Mouse (Mus musculus) macrophage (primary cell): ENCODE measurements around the gene Gprin1. TPM values are rescaled to one million over a fixed set of nuclear protein-coding genes. Genes with fewer than 3 reads are reported as not detected.

Source experiments
- H3K27ac ChIP-seq: fragments of 350-480 bp; formaldehyde crosslinking; 2 replicates; pipeline ENCODE4 v1.9.0; 2021
- H3K36me3 ChIP-seq: fragments of 350-480 bp; formaldehyde crosslinking; 2 replicates; pipeline ENCODE4 v1.9.0; 2021; ENCODE audit errors: inconsistent target
- H3K4me3 ChIP-seq: fragments of 350-480 bp; formaldehyde crosslinking; 2 replicates; pipeline ENCODE4 v1.9.0; 2021; ENCODE audit errors: inconsistent target
- H3K79me2 ChIP-seq: fragments of 350-480 bp; formaldehyde crosslinking; 2 replicates; pipeline ENCODE4 v1.9.0; 2021; ENCODE audit errors: inconsistent target
- WGBS: methylation state at CpG from one replicate; pipeline ENCODE4 v1.1.7; 2026; ENCODE audit warnings: inconsistent platforms; ENCODE audit not compliant: missing documents; 5-methylcytosine and 5-hydroxymethylcytosine counted together
- polyA plus RNA-seq: library from polyadenylated mRNA; stranded (reverse); fragments of 250-400 nt; gene quantifications from 3 replicates; pipeline ENCODE4 v1.2.4, GENCODE M21; 2018; ENCODE audit warnings: inconsistent platforms

Gene Gprin1
- polyA plus RNA-seq, 1 experiment from 2014 or later: not detected

DNA sequence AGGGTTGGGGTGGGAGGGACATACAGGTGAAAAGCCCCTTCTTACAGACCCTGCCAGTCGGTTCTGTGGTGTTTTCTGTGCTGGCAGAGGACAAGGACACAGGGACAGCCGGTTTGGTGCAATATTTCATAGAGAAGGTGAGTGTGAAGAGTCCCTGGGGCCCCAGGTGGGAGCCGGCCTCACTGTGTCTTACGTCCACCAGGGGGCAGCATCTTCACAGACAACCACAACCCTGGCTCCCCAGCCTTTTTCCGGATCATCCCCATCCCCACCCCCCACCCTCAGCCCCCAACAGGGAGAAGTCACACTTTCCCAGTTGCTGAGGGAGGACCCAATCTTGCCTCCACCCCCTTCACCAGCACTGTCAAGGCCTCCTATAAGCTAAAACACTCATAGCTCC is 32.8 kb downstream of the Gprin1 start:
- WGBS: 2% methylated on average over 5 of the region's 5 CpGs
- no peak overlapping the region for H3K4me3 ChIP-seq
- H3K79me2 ChIP-seq: no peaks in the 10 kb centered on the region
- H3K36me3 ChIP-seq: no peaks in the 10 kb centered on the region
- no peak overlapping the region for H3K27ac ChIP-seq

DNA sequence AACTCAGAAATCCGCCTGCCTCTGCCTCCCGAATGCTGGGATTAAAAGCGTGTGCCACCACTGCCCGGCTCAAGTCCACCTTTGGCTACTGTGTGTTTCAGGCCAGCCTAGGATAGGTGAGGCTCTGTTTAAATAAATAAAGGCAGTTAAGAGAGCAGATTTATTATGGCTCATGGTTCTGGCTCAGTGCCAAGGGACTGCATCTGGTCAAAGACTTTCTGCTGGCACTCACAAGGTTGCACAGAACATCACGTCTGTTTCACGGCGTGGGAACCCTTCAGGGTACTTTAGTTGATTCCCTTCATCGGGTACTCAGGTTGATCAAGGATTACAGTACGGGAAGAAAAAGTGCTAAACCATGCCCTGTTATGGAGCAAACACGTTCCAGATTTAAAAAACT is 34.7 kb downstream of the Gprin1 start:
- Histone ChIP-seq H3K36me3 (no peaks in the 10 kb centered on the region), H3K27ac (no peak overlapping the region), H3K4me3 (no peak overlapping the region), H3K79me2 (no peaks in the 10 kb centered on the region)
- 82% methylated on average over 10 of the region's 10 CpGs for whole genome bisulfite sequencing

GRCm38 (mm10) chr13:54714393-54714792 is 35.3 kb downstream of the Gprin1 start:
- 35% methylated on average over 3 of the region's 4 CpGs for WGBS
- H3K27ac ChIP-seq: no peak overlapping the region
- H3K36me3 ChIP-seq: no peaks in the 10 kb centered on the region
- H3K79me2 ChIP-seq: no peaks in the 10 kb centered on the region
- no peak overlapping the region for H3K4me3 ChIP-seq

DNA sequence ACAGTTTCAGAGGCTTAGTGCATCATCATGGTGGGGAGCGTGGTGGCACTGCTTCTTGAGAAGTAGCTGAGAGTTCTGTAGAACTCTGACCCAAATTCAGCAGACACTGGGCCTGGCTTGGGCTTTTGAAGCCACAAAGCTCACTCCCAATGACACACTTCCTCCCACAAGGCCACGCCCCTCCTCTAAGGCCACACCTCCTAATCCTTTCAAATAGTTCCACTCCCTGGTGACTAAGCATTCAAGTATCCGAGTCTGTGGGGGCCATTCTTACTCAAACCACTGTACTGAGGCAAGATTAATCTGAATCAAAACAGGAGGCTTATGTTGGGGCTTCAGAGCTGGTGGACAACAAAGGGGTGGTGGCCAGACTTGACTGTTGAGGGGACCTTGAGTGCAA is 38.8 kb downstream of the Gprin1 start:
- no peaks in the 10 kb centered on the region for H3K79me2 ChIP-seq
- H3K27ac ChIP-seq: no peak overlapping the region
- no peaks in the 10 kb centered on the region for H3K36me3 ChIP-seq
- H3K4me3 ChIP-seq: no peak overlapping the region
- 86% methylated on average over 3 of the region's 3 CpGs for WGBS

GRCm38 (mm10) chr13:54704890-54705289 is 44.8 kb downstream of the Gprin1 start:
- WGBS: 70% methylated on average over 6 of the region's 6 CpGs
- Histone ChIP-seq H3K27ac (no peak overlapping the region), H3K79me2 (no peaks in the 10 kb centered on the region), H3K36me3 (no peaks in the 10 kb centered on the region), H3K4me3 (no peak overlapping the region)

GRCm38 (mm10) chr13:54702507-54702906 is 47.2 kb downstream of the Gprin1 start:
- H3K27ac ChIP-seq: no peak overlapping the region
- 65% methylated on average over 6 of the region's 7 CpGs for WGBS

GRCm38 (mm10) chr13:54701243-54701642 is 48.4 kb downstream of the Gprin1 start, which contains the start of gene Cdhr2:
Gene Cdhr2 (plus strand): TSS chr13:54701461.
- WGBS: 79% methylated on average over 5 of the region's 5 CpGs
- Histone ChIP-seq H3K27ac (no peak within 1 kb of the TSS), H3K4me3 (no peak within 1 kb of the TSS)

More at GRCm38 (mm10) chr13:54702507-54702906, 47.2 kb downstream of the Gprin1 start:
- Histone ChIP-seq H3K79me2 (no peaks in the 10 kb centered on the region), H3K4me3 (no peak overlapping the region), H3K36me3 (no peaks in the 10 kb centered on the region)

GRCm38 (mm10) chr13:54695479-54696230 is 54.0 kb downstream of the Gprin1 start:
- Histone ChIP-seq H3K27ac (no peak overlapping the region), H3K79me2 (peaks cover 28% of the 10 kb centered on the region), H3K36me3 (no peaks in the 10 kb centered on the region), H3K4me3 (no peak overlapping the region)
- WGBS: 90% methylated on average over 11 of the region's 11 CpGs

More at GRCm38 (mm10) chr13:54701243-54701642, 48.4 kb downstream of the Gprin1 start, which contains the start of gene Cdhr2:
- Histone ChIP-seq H3K79me2 (no peaks in the 10 kb centered on the region), H3K36me3 (no peaks in the 10 kb centered on the region)

DNA sequence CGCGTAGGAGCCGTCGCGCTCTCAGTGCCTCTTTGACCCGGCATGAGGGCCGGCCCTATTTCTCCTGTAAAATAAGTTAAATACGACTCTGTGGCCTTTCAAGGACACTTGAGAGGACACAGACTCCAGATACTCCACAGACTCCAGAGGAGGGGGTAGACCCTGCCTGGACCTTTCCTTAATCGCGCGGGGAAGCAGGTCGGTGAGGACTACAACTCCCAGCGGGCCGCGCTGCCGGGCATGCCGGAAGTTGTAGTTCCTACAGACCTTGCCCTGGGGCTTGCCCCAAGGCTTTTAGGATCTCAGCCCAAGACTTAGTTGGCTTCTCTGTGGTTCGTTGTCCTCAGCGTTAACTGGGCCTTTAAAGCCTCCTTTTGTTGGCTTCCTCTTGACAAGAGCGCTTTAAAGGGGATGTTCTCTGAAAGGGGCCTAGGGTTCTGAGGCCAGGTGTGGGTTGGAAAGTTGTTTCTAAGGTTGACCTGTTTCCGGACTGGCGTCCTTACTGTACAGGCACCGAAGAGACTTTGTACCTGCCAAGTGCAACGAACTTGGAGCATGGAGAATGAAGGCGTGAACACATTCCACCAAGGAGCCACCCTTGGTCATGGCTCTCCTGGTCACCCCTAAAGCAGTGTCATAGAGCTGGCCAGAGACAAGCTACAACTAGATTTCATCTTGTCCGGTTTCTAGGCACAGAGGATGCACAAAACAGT is 55.2 kb downstream of the Gprin1 start:
- H3K4me3 ChIP-seq: peak overlapping the region; percentile 52
- WGBS: 15% methylated on average over 26 of the region's 26 CpGs

DNA sequence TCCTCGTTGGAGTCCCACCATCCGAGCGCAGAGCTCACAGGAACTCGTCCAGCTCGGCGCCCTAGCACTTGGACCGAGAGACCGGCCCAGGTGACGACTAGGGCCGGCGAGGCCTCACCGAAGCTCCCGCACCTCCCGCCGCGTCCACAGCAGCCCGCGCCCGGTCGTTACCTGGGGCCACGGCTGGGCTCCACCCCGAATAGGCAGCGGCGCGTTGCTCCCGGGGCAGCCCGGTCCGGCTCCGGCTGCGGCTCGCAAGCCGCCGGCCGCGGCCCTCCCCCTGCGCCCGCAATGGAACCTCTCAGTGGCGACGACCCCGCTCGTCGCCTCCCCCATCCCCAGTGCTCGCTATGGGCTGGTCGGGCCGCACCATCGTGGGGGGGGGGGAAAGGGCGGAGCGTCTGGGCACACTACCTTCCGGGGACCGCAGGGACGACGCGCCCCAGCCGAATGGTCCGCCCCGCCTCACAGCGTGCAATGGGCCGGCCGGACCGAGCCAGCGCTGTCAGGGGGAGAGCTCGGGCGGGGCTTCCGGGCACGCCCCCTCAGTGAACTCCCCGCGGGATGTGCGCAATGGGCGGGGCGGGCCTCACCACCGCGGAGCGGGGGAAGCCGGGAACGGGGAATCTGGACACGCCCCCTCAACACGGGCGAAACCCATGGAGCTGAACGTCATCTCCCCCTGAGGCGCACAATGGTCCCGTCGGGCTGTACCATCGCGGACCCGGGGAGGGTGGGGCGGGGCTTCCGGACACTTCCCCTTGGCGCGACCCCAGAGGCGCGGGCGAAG is 55.9 kb downstream of the Gprin1 start, which contains the start of gene Rnf44:
Rnf44 (minus strand) TSS at position 350 of the 790 bp plus-strand sequence.
- H3K79me2 ChIP-seq: peaks cover 47% of the 10 kb centered on the region
- H3K36me3 ChIP-seq: no peaks in the 10 kb centered on the region
- H3K4me3 ChIP-seq: peak within 1 kb of the TSS; percentile 99
- under 1% methylated on average over 55 of the region's 92 CpGs for WGBS
- peak within 1 kb of the TSS; percentile 88 for H3K27ac ChIP-seq

More for the DNA sequence above, 55.2 kb downstream of the Gprin1 start:
- Histone ChIP-seq H3K27ac (peak overlapping the region; percentile 88), H3K36me3 (no peaks in the 10 kb centered on the region), H3K79me2 (peaks cover 39% of the 10 kb centered on the region)

DNA sequence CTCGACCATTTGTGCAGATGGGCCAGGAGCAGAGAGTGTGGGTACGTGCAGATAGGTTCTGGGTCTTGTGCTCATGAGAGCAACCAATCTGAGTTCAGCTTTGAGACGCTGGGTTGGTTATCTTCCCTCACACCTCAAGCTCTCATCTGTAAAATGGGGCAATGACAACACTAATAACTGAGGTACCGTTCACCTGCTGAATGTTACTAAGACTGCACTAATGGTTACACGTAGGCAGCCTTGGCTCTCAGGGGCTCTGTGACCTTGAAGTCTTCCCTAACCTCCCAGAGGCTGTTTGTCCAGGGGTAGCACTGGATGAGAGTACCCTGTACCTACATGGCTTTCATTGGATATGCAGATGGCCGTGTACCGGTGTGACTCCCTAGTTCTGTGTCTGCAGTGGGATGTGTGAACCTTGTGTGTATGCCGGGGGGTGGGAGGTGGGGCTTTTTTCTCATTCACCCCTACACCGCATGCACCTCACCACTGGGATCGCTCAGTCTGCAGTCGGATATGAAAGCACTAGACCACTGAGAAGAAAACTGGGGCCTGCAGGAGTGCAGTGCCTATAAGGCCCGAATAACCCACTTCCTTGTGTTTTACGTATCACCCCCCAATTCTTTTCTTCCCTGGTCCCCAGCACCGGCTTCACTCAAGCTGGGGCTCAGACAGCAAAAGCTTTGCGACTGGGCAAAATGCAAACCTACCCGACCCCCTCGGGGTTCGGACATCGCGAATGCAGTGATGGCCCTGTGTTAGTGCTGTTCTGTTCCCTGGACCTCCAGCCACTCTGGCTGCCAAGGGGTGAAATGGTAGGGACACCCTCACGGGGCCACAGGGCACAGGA is 56.7 kb downstream of the Gprin1 start:
- H3K27ac ChIP-seq: peak overlapping the region; percentile 68
- H3K4me3 ChIP-seq: peak overlapping the region; percentile 99
- peaks cover 51% of the 10 kb centered on the region for H3K79me2 ChIP-seq
- no peaks in the 10 kb centered on the region for H3K36me3 ChIP-seq
- 7% methylated on average over 21 of the region's 21 CpGs for WGBS

DNA sequence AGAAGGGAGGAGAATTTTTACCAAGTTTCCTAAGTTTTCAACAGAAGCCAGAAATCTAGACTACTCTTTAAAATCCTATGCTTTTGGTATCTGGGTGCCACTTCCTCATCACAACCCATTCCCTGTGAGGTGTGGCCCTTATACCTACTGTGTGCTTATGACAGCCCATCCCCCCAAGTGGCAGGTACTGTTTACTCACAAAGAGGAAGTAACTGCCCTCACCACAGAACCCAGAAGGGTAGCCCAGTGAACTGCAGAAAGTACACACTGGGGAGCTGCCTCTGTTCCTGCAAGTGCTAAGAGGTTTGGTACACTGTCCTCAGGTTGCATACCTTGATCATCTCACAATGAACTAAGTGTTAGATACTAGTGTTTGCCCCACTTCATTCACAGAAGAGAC is 57.9 kb downstream of the Gprin1 start:
- Histone ChIP-seq H3K79me2 (peaks cover 55% of the 10 kb centered on the region), H3K27ac (peak overlapping the region; percentile 68), H3K4me3 (peak overlapping the region; percentile 99; the same call in 1 of the 2 replicates), H3K36me3 (no peaks in the 10 kb centered on the region)

DNA sequence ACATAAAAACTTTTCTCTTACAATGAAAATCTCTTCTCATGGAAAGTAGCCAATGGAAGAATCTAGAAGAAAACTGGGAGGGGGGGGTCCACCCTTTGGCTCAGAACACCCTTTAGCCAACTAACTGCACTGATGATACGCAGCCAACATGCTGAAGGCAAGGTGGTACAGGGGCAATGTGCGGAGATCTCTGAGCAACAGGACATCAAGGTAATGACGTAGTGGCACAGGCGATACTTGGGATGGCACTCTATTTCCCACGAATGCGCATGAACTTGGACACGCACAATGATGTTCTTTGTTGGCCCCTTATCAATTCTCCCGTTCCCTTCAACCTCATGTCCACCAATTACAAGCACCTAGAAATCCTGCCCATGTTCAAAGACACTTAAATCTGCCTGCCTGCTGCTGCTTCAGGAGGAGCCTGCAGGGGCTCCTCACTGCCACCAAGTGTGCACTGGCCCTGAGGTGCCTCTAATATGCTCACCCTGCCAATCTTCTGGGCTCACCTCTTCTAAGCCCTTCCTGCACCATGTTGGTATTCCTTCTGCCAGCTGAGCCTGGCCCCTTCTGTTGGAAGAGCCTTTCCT is 59.4 kb downstream of the Gprin1 start:
- no peak overlapping the region for H3K4me3 ChIP-seq

More for the DNA sequence above, 59.4 kb downstream of the Gprin1 start:
- no peaks in the 10 kb centered on the region for H3K36me3 ChIP-seq
- 95% methylated on average over 8 of the region's 8 CpGs for WGBS
- H3K79me2 ChIP-seq: peaks cover 70% of the 10 kb centered on the region
- no peak overlapping the region for H3K27ac ChIP-seq
